Mouse (Mus musculus): ENCODE measurements around the gene Kif5c. TPM values are rescaled to one million over a fixed set of nuclear protein-coding genes. Genes with fewer than 3 reads are reported as not detected.

The Kif5c gene
- total RNA-seq (2021) = 1 to 10 TPM; 1.0 to 1.3 TPM

- intact Hi-C loops (cut with DNase I) = no loop called here
- peak; percentile 52 for DNase-seq (ENCODE audit: low spot score)
Observed at GRCm38 (mm10) chr2:49618829-49619718, at the start of gene Kif5c. Kif5c (plus strand) TSS chr2:49619298.

DNA sequence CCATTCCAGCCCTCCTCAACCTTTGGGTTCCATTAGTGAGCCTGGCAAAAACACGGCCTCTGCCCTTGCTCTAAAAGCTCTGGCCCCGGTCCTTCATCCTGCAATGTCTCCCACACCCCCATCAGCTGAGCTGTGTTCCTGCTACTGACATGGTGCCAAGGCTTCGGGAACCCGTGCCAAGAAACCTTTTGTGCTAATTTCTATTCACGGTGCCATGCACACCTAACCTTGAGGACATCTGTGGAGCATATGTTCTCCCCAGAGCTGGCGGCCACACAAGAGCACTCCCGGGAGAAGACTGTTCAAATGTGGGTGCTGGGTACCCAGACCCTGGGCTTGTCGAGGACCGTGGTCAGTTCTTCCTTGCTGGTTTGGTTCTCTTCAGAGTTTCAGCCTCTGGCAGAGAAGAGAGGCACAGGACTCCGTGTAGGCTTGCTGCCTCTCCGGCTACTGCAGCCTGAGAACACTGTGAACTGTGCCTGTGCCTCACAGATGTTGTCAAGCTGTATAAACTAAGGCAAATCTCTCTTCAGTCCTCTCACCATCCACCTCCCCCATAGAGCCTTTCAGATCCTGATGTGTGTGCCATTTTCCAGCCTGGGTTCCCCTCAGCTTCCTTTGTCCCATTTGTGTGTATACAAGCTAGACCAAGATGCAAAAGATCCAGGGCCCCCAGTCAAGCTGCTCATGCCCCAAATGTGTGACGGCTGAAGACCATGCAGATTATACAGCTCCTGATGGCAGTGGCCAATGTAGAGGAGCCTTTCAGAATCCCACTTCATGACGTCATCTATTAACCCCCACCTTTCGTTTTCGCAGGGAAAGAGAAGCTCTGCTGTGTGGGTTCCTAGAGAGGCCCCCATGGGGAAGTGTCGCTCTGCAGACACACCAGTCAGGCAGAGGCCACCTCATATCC is 49.0 kb upstream of the Kif5c start:
- no peak for DNase-seq (ENCODE audit: low spot score)
- intact Hi-C loops (cut with DNase I) = no loop called here

GRCm38 (mm10) chr2:49570778-49571101 is 48.4 kb upstream of the Kif5c start:
- intact Hi-C loops (cut with DNase I) = no loop called here
- DNase-seq (ENCODE audit: low spot score) = no peak

GRCm38 (mm10) chr2:49571159-49571920 is 47.8 kb upstream of the Kif5c start:
- intact Hi-C loops (cut with DNase I) = no loop called here
- no peak for DNase-seq (ENCODE audit: low spot score)

DNA sequence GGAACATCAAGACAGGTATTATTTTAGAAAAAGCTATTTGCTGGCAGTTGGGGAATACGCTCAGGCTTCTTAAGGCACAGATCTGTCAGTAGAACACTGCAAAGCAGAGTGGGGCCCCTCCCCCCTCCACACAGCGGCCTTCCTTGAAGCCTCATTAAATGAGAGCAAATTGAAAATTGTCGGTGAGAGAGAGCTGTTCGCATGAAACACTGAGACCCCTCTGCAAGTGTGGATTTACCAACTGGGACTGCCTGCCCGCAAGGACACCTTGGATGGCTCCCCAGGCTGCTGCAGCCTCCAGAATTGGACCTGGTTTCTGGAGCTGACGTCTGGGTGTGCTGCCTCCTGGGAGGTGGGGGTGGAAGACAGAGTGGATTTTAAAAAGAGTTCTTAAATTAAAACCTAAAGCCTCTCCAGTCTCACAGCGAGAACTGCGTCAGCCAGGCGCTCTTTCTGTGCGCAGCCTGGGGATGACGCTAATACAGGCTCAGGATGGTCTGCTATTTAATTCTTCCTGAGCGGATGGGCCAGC is 46.9 kb upstream of the Kif5c start:
- intact Hi-C loops (cut with DNase I) = no loop called here
- DNase-seq (ENCODE audit: low spot score) = no peak

GRCm38 (mm10) chr2:49572684-49573083 is 46.4 kb upstream of the Kif5c start:
- intact Hi-C loops (cut with DNase I) = no loop called here
- DNase-seq (ENCODE audit: low spot score) = no peak

DNA sequence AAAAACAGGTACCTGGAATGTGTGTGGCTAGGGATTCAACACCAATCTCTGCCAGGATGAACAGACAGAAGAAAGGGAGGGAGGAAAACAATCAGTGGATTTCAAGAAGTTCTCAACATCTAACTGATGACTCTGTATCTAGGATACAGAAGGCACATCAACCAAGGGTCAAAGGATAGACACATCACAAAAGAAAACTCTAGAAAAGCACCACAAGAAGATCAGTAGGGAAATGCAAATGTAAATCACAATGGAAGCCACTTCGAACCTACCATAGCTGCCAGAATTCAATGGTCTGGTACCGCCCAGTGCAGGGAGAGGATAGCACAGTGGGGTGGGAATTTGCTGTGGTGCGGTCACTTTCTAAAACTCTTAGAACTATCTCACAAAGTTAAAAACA is 45.8 kb upstream of the Kif5c start:
- DNase-seq (ENCODE audit: low spot score) = no peak
- intact Hi-C loops (cut with DNase I) = no loop called here

DNA sequence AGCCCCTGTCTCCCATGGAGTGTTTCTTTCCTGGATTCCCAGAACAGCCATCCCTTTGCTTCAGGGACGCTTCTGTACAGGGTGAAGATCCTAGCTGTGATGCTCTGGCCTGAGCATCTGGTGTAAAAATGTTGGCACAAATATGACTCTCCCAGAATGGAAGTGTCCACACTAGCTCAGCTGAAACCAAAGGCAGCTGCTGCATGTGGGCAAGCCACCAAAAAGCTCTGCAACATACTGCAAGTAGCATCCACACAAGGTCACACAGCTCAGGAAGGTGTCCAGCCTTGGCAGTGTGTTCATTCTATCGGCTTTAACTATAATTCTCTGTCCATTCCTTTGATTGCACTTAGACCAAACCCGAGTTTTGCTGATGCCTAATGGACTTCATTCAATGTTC is 38.5 kb upstream of the Kif5c start:
- intact Hi-C loops (cut with DNase I) = no loop called here
- DNase-seq (ENCODE audit: low spot score) = no peak

DNA sequence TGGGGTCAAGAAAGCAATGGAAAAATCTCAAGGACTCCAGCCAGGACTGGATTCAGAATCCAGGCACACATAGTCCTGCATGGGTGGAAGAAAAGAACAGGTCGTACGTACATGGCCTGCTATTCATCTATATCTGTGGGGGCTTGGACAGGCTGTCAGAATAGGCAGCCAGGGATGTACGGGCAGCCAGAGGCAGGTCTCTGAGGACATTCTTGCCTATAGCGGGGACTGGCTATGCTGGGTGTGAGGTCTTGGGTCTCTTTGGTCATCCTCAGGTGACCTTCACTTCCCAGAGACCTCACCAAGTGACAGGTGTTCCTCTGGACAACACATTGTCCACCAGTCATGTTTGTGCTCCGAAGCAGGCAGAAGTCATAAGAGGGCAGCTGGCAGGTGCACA is 36.6 kb upstream of the Kif5c start:
- intact Hi-C loops (cut with DNase I) = no loop called here

GRCm38 (mm10) chr2:49583311-49583710 is 35.8 kb upstream of the Kif5c start:
- intact Hi-C loops (cut with DNase I) = no loop called here
- no peak for DNase-seq (ENCODE audit: low spot score)

More for the DNA sequence above, 36.6 kb upstream of the Kif5c start:
- no peak for DNase-seq (ENCODE audit: low spot score)

DNA sequence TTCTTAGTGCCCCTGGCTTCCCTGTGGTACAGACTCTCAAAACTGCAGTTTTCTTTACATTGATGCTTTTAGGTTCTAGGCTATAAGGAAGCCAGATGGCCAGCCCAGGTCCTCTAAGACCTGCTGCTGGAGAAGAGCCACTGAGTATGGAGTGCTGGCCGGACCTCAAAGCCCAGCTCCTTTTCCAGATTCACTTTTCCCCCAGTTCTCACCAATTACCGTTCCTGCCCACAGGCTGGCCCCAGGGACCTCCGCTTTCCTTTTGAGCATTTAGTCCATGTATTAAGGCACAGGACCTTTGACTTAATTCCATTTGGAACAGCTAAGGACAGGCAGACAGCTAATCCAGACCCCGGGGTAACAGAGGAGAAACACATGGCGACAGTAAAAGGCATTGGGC is 28.6 kb upstream of the Kif5c start:
- intact Hi-C loops (cut with DNase I) = no loop called here
- no peak for DNase-seq (ENCODE audit: low spot score)

- intact Hi-C loops (cut with DNase I) = no loop called here
Observed at GRCm38 (mm10) chr2:49592926-49593325, 26.2 kb upstream of the Kif5c start.

GRCm38 (mm10) chr2:49594886-49595285 is 24.2 kb upstream of the Kif5c start:
- intact Hi-C loops (cut with DNase I) = no loop called here
- no peak for DNase-seq (ENCODE audit: low spot score)

More at GRCm38 (mm10) chr2:49592926-49593325, 26.2 kb upstream of the Kif5c start:
- no peak for DNase-seq (ENCODE audit: low spot score)

GRCm38 (mm10) chr2:49596318-49596717 is 22.8 kb upstream of the Kif5c start:
- no peak for DNase-seq (ENCODE audit: low spot score)
- intact Hi-C loops (cut with DNase I) = no loop called here

- intact Hi-C loops (cut with DNase I) = no loop called here
- no peak for DNase-seq (ENCODE audit: low spot score)
Observed at GRCm38 (mm10) chr2:49600021-49600681, 18.9 kb upstream of the Kif5c start.

DNA sequence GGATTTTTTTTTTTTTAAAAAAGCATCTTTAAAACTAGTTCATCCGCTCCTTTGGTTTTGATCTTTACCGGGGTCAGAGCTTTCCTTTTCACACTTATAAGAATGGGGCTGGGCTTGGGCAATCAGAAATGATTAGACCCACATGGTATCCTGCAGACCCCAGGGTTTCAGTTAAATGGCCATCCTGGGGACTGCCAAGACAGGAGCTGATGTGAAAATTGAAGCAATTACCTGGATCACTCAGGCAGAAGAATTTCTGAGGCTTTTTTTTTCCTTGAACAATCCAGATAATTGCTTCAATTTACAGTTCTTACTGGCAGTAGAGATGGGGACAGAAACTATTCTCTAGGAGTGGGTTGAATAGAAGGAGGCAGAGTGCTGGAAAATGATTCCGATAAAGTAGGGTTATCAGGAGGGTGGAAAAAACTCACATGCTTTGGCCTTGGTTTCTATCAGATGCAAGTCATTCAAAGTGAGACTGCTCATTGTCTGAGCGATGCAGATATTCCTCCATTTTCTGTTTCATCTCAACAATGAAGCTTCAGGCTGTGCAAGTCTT is 16.2 kb upstream of the Kif5c start:
- intact Hi-C loops (cut with DNase I) = no loop called here
- no peak for DNase-seq (ENCODE audit: low spot score)

GRCm38 (mm10) chr2:49609611-49610010 is 9.5 kb upstream of the Kif5c start:
- DNase-seq (ENCODE audit: low spot score) = no peak
- intact Hi-C loops (cut with DNase I) = no loop called here

DNA sequence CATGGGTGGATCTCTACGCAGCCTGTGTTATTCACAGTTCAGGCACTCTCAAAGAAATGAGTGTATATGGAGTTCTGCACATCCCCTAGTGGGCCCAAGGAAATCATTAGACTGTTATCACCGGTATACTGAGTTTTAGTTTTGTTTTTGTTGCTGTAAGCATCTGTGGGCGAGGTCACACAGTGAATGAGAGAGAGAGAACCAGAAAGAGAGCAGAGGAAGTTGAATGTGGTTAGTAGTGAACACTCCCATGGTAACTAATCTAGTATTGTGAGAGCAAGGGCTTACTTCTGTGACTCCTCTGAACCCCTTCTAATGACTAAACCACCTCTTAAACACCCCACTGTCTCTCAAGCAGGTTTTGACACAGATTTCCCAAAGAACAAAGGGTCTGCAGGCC is 2.3 kb upstream of the Kif5c start:
- intact Hi-C loops (cut with DNase I) = no loop called here
- DNase-seq (ENCODE audit: low spot score) = no peak

Measured in heart, postnatal 25 days (tissue).